Mouse (Mus musculus): ENCODE data around the gene Tas2r123.

- TF ChIP-seq CTCF (IDR thresholded peaks at IDR 0.05; ENCODE audit: borderline replicate concordance, insufficient read depth, low read length) (no peak), POLR2A (IDR thresholded peaks at IDR 0.05; ENCODE audit: low read depth, low read length) (no peak)
Observed at GRCm38 (mm10) chr6:132846842-132847241, at the start of gene Tas2r123.
